Mouse (Mus musculus) hindbrain, embryonic 14.5 days (tissue): ENCODE results near the gene Ccdc121. TPM values are rescaled to one million over a fixed set of nuclear protein-coding genes. Genes with fewer than 3 reads are reported as not detected.

Experiments
- ATAC-seq: fragments of 200-750 bp; cut with Nextera tagmentation; 2 replicates; pipeline ENCODE4 v1.8.0; 2017; ENCODE audit warnings: moderate number of reproducible peaks, mild to moderate bottlenecking, moderate TSS enrichment, moderate library complexity; ENCODE audit not compliant: low FRiP score
- DNase-seq: peaks from one replicate; pipeline ENCODE4 v3.0.0-alpha.2; 2015; ENCODE audit warnings: low spot score
- H3K27ac ChIP-seq: fragments of 300-500 bp; sonication (generic); 2 replicates; pipeline ENCODE4 v1.5.1; 2014; ENCODE audit warnings: mild to moderate bottlenecking, moderate library complexity
- H3K27me3 ChIP-seq: fragments of 300-500 bp; sonication (generic); 2 replicates; pipeline ENCODE4 v1.6.1; 2014; ENCODE audit warnings: mild to moderate bottlenecking, low read length, mixed read lengths; ENCODE audit not compliant: control insufficient read depth, insufficient read depth
- H3K36me3 ChIP-seq: fragments of 300-500 bp; sonication (generic); replicated peaks from 2 replicates; pipeline ENCODE4 v1.6.1; 2014; ENCODE audit not compliant: control insufficient read depth, insufficient read depth
- H3K4me1 ChIP-seq: fragments of 300-500 bp; sonication (generic); replicated peaks from 2 replicates; pipeline ENCODE4 v1.6.1; 2014; ENCODE audit warnings: antibody characterized with exemption, low read length, mixed read lengths; ENCODE audit not compliant: control insufficient read depth, insufficient read depth
- H3K4me2 ChIP-seq: fragments of 300-500 bp; sonication (generic); replicated peaks from 2 replicates; pipeline ENCODE4 v1.6.1; 2014; ENCODE audit warnings: mild to moderate bottlenecking, moderate library complexity
- H3K4me3 ChIP-seq: fragments of 300-500 bp; sonication (generic); replicated peaks from 2 replicates; pipeline ENCODE4 v1.5.1; 2014; ENCODE audit warnings: mild to moderate bottlenecking, low read length
- H3K9ac ChIP-seq: fragments of 300-500 bp; sonication (generic); 2 replicates; pipeline ENCODE4 v1.6.1; 2014
- H3K9me3 ChIP-seq: fragments of 300-500 bp; sonication (generic); 2 replicates; pipeline ENCODE4 v1.6.1; 2016; ENCODE audit warnings: low read length; ENCODE audit not compliant: control insufficient read depth
- WGBS: fragments of 180-500 bp; shearing (Covaris S2); extraction: QIAGEN DNeasy Blood & Tissue Kit; methylation state at CpG from one replicate; pipeline ENCODE4 v1.1.7; 2014; 5-methylcytosine and 5-hydroxymethylcytosine counted together
- polyA plus RNA-seq: library from polyadenylated mRNA; unstranded; fragments of >200 nt; fragmentation: Nextera tagmentation; extraction: Ambion mirVana; gene quantifications from 2 replicates; pipeline ENCODE4 v1.2.1, GENCODE M21; 2014

Gene Ccdc121
- polyA plus RNA-seq, 1 experiment from 2014 or later: 0.11 TPM

- H3K4me3 ChIP-seq: no peak overlapping the region
- no peak overlapping the region for H3K27ac ChIP-seq
- no peaks in the 10 kb centered on the region for H3K27me3 ChIP-seq
- H3K9ac ChIP-seq: no peak overlapping the region
- no peaks in the 10 kb centered on the region; the same call in 1 of the 2 replicates for H3K4me1 ChIP-seq
- H3K36me3 ChIP-seq: no peaks in the 10 kb centered on the region
- H3K4me2 ChIP-seq: no peak overlapping the region
- no peaks in the 10 kb centered on the region for H3K9me3 ChIP-seq
- DNase-seq (no peak), ATAC-seq (no peak)
- WGBS: 71% methylated on average over 22 of the region's 22 CpGs
These were observed 28.9 kb upstream of the Ccdc121 start for GRCm38 (mm10) chr1:181539846-181540769.

- Histone ChIP-seq H3K27ac (no peak overlapping the region), H3K4me2 (no peak overlapping the region), H3K9me3 (no peaks in the 10 kb centered on the region), H3K9ac (no peak overlapping the region), H3K4me3 (no peak overlapping the region), H3K27me3 (no peaks in the 10 kb centered on the region), H3K36me3 (no peaks in the 10 kb centered on the region), H3K4me1 (peaks cover 3% of the 10 kb centered on the region; the same call in 1 of the 2 replicates)
- no peak for DNase-seq
- ATAC-seq: no peak
- WGBS: 90% methylated on average over 9 of the region's 9 CpGs
These were observed 26.6 kb upstream of the Ccdc121 start for GRCm38 (mm10) chr1:181537627-181538525.

- Histone ChIP-seq H3K4me1 (peaks cover 3% of the 10 kb centered on the region; the same call in 1 of the 2 replicates), H3K27ac (no peak overlapping the region), H3K27me3 (no peaks in the 10 kb centered on the region), H3K36me3 (no peaks in the 10 kb centered on the region), H3K4me2 (no peak overlapping the region), H3K4me3 (no peak overlapping the region), H3K9me3 (no peaks in the 10 kb centered on the region), H3K9ac (no peak overlapping the region)
- DNase-seq (no peak), ATAC-seq (no peak)
- 56% methylated on average over 10 of the region's 10 CpGs for WGBS
These were observed 24.1 kb upstream of the Ccdc121 start for GRCm38 (mm10) chr1:181535165-181535873.

- H3K9ac ChIP-seq: no peak overlapping the region
- 57% methylated on average over 4 of the region's 4 CpGs for WGBS
- peak; percentile 59 for DNase-seq
- H3K4me3 ChIP-seq: no peak overlapping the region
- no peaks in the 10 kb centered on the region for H3K36me3 ChIP-seq
- H3K4me2 ChIP-seq: no peak overlapping the region
- H3K27me3 ChIP-seq: no peaks in the 10 kb centered on the region
- H3K27ac ChIP-seq: no peak overlapping the region
- no peaks in the 10 kb centered on the region for H3K9me3 ChIP-seq
- ATAC-seq: no peak
- H3K4me1 ChIP-seq: no peaks in the 10 kb centered on the region
These were observed 18.1 kb upstream of the Ccdc121 start for GRCm38 (mm10) chr1:181529368-181529767.

GRCm38 (mm10) chr1:181525996-181526395, 14.7 kb upstream of the Ccdc121 start:
- Histone ChIP-seq H3K27me3 (no peaks in the 10 kb centered on the region), H3K4me3 (no peak overlapping the region), H3K9ac (no peak overlapping the region), H3K4me2 (no peak overlapping the region), H3K36me3 (no peaks in the 10 kb centered on the region), H3K27ac (no peak overlapping the region), H3K4me1 (no peaks in the 10 kb centered on the region), H3K9me3 (no peaks in the 10 kb centered on the region)
- ATAC-seq (no peak), DNase-seq (no peak)
- 51% methylated on average over 5 of the region's 5 CpGs for WGBS

- Histone ChIP-seq H3K27me3 (no peaks in the 10 kb centered on the region), H3K4me1 (no peaks in the 10 kb centered on the region), H3K4me3 (no peak overlapping the region), H3K4me2 (no peak overlapping the region), H3K9me3 (no peaks in the 10 kb centered on the region), H3K36me3 (no peaks in the 10 kb centered on the region), H3K27ac (no peak overlapping the region), H3K9ac (no peak overlapping the region)
- 37% methylated on average over 5 of the region's 5 CpGs for WGBS
- ATAC-seq (no peak), DNase-seq (no peak)
These were observed 12.6 kb upstream of the Ccdc121 start for GRCm38 (mm10) chr1:181523831-181524230.

- no peak for ATAC-seq
- 72% methylated on average over 11 of the region's 11 CpGs for WGBS
These were observed 10.3 kb upstream of the Ccdc121 start for GRCm38 (mm10) chr1:181521401-181522091.

GRCm38 (mm10) chr1:181519137-181519536, 7.9 kb upstream of the Ccdc121 start:
- WGBS: 86% methylated on average over 4 of the region's 4 CpGs
- DNase-seq (no peak), ATAC-seq (no peak)
- H3K27me3 ChIP-seq: no peaks in the 10 kb centered on the region
- no peak overlapping the region for H3K4me2 ChIP-seq
- no peak overlapping the region for H3K27ac ChIP-seq
- no peaks in the 10 kb centered on the region for H3K4me1 ChIP-seq
- H3K36me3 ChIP-seq: no peaks in the 10 kb centered on the region
- no peak overlapping the region for H3K9ac ChIP-seq
- no peaks in the 10 kb centered on the region for H3K9me3 ChIP-seq
- no peak overlapping the region for H3K4me3 ChIP-seq

More at GRCm38 (mm10) chr1:181521401-181522091, 10.3 kb upstream of the Ccdc121 start:
- Histone ChIP-seq H3K27ac (no peak overlapping the region), H3K36me3 (no peaks in the 10 kb centered on the region), H3K4me3 (no peak overlapping the region), H3K4me2 (no peak overlapping the region), H3K4me1 (no peaks in the 10 kb centered on the region), H3K9me3 (no peaks in the 10 kb centered on the region), H3K27me3 (no peaks in the 10 kb centered on the region), H3K9ac (no peak overlapping the region)
- DNase-seq: no peak
